Mouse (Mus musculus) intestine, embryonic 15.5 days (tissue): ENCODE data around the gene Gm42957. TPM values are rescaled to one million over a fixed set of nuclear protein-coding genes. Genes with fewer than 3 reads are reported as not detected.
"Not testable (repeated sequence)": the region's sequence is repeated elsewhere in the genome, so short reads cannot be mapped to it uniquely, and the experiment has no call there.

Experiments
- ATAC-seq: fragments of 200-750 bp; cut with Nextera tagmentation; 2 replicates; pipeline ENCODE4 v1.8.0; 2017; ENCODE audit warnings: moderate TSS enrichment, moderate library complexity
- H3K27ac ChIP-seq: fragments of 300-500 bp; sonication (generic); 2 replicates; pipeline ENCODE4 v1.5.1; 2015; ENCODE audit warnings: mild to moderate bottlenecking, inconsistent platforms
- H3K27me3 ChIP-seq: fragments of 300-500 bp; sonication (generic); replicated peaks from 2 replicates; pipeline ENCODE4 v1.6.1; 2015; ENCODE audit warnings: inconsistent platforms
- H3K36me3 ChIP-seq: fragments of 300-500 bp; sonication (generic); 2 replicates; pipeline ENCODE4 v1.6.1; 2015; ENCODE audit warnings: inconsistent platforms
- H3K4me1 ChIP-seq: fragments of 300-500 bp; sonication (generic); replicated peaks from 2 replicates; pipeline ENCODE4 v1.6.1; 2015; ENCODE audit warnings: inconsistent platforms
- H3K4me2 ChIP-seq: fragments of 300-500 bp; sonication (generic); replicated peaks from 2 replicates; pipeline ENCODE4 v1.6.1; 2015; ENCODE audit warnings: mild to moderate bottlenecking, inconsistent platforms
- H3K4me3 ChIP-seq: fragments of 300-500 bp; sonication (generic); replicated peaks from 2 replicates; pipeline ENCODE4 v1.5.1; 2015; ENCODE audit warnings: inconsistent platforms
- H3K9ac ChIP-seq: fragments of 300-500 bp; sonication (generic); 2 replicates; pipeline ENCODE4 v1.6.1; 2015; ENCODE audit warnings: inconsistent platforms
- H3K9me3 ChIP-seq: fragments of 300-500 bp; sonication (generic); 2 replicates; pipeline ENCODE4 v1.6.1; 2016; ENCODE audit warnings: inconsistent platforms
- WGBS: fragments of 180-500 bp; shearing (Covaris S2); methylation state at CpG from one replicate; pipeline ENCODE4 v1.1.7; 2015; 5-methylcytosine and 5-hydroxymethylcytosine counted together
- polyA plus RNA-seq: library from polyadenylated mRNA; unstranded; fragments of >200 nt; fragmentation: Nextera tagmentation; extraction: Ambion mirVana; gene quantifications from 2 replicates; pipeline ENCODE4 v1.2.1, GENCODE M21; 2015

The Gm42957 gene
- polyA plus RNA-seq, 1 experiment from 2014 or later, result 0.08 TPM

DNA sequence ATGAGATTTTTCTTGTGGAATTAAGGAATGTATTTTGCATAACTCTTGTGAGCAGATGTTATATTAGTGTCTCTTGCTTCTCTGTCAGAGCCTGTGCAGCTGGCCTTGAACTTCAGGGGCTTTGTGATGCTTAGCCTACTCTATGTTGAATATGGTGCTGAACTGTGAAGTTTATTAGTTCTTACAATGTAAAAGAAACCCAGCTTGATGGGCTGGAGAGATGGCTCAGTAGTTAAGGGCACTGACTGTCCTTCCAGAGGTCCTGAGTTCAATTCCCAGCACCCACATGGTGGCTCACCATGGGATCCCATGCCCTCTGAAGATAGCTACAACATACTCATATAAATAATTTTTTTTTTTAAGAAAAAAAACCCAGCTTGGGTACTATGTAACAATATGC is 3.2 kb upstream of the Gm42957 start:
- no peak for ATAC-seq
- no peak overlapping the region for H3K9ac ChIP-seq
- peaks cover 13% of the 10 kb centered on the region; the same call in 1 of the 2 replicates for H3K36me3 ChIP-seq
- H3K9me3 ChIP-seq, result no peaks in the 10 kb centered on the region
- no peaks in the 10 kb centered on the region for H3K27me3 ChIP-seq
- no peak overlapping the region for H3K4me2 ChIP-seq
- peaks cover 21% of the 10 kb centered on the region for H3K4me1 ChIP-seq
- H3K4me3 ChIP-seq, result no peak overlapping the region
- no peak overlapping the region for H3K27ac ChIP-seq

DNA sequence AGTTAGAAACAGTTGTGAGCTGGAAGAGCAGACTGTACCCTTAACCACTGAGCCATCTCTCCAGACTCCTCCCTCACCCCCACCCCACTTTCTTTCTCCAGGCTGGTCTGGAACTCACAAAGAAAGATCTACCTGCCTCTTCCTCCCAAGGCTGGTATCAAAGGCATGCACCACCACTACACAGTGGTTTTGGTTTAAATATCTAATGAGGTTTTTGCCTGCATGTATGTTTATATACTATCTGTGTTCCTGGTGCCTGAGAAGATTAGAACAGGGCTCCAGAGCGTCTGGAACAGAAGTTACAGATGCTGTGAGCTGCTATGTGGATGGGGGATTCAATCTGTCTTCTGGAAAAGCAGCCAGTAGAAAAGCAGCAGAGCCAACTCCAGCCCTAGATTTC is 1.3 kb upstream of the Gm42957 start:
- peaks cover 19% of the 10 kb centered on the region; the same call in 1 of the 2 replicates for H3K36me3 ChIP-seq
- H3K27me3 ChIP-seq, result no peaks in the 10 kb centered on the region
- ATAC-seq, result no peak
- no peaks in the 10 kb centered on the region for H3K9me3 ChIP-seq
- H3K9ac ChIP-seq, result no peak overlapping the region
- WGBS, result 60% methylated on average over 1 of the region's 1 CpGs
- peaks cover 21% of the 10 kb centered on the region for H3K4me1 ChIP-seq
- no peak overlapping the region for H3K27ac ChIP-seq
- H3K4me3 ChIP-seq, result no peak overlapping the region
- no peak overlapping the region for H3K4me2 ChIP-seq

DNA sequence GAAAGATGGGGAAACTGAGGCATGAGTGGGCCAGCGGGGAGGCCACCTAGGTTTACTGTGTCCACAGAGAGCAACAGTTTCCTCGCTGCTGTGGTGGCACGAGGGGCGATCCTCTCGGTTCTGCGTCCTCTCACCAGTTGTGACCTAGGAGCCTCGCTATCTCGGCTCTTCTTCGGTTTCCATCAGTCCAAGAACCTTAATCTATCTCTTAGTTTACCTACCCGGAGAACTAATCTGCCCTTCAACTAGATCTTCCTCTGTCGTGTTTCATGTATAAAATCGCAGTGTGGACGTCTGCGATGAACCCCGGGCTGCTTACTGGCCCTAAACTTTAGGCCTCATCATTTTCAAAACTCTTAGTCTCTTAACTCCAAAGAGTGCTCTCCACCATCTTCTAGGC is 632 bp downstream of the Gm42957 start:
- peak; percentile 39 for ATAC-seq
- H3K36me3 ChIP-seq, result peaks cover 19% of the 10 kb centered on the region; the same call in 1 of the 2 replicates

DNA sequence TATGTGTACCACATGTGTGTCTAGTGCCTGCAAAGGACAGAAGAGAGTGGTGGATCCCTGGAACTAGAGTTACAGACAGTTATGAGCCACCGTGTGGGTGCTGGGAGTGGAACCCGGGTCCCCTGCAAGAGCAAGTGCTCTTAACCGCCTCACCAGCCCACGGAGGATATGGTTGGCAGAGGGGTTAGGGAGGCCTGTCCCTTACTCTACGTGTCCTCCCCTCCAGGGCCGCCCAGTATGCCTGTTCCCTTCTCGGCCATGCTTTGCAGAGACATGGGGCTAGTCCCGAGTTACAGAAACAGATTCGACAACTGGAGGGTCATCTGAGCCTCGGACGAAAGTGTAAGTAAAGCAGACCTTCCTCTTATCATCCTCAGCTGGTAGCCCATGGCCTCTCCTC is 1.2 kb downstream of the Gm42957 start:
- 68% methylated on average over 11 of the region's 11 CpGs for WGBS
- ATAC-seq, result no peak
- H3K4me3 ChIP-seq, result peak overlapping the region; percentile 98
- 0 out of 2 replicates have a peak overlapping the region, but pooled peaks have one; percentile 22 for H3K27ac ChIP-seq
- peak overlapping the region; percentile 81 for H3K4me2 ChIP-seq
- H3K36me3 ChIP-seq, result peaks cover 23% of the 10 kb centered on the region; the same call in 1 of the 2 replicates
- peak overlapping the region; percentile 99 for H3K9ac ChIP-seq
- no peaks in the 10 kb centered on the region for H3K9me3 ChIP-seq
- H3K4me1 ChIP-seq, result peaks cover 15% of the 10 kb centered on the region
- no peaks in the 10 kb centered on the region for H3K27me3 ChIP-seq

More for the DNA sequence above, 632 bp downstream of the Gm42957 start:
- Histone ChIP-seq H3K9ac (peak overlapping the region; percentile 99), H3K9me3 (no peaks in the 10 kb centered on the region), H3K4me3 (peak overlapping the region; percentile 98), H3K4me1 (peaks cover 18% of the 10 kb centered on the region), H3K4me2 (peak overlapping the region; percentile 81), H3K27ac (peak overlapping the region; percentile 90), H3K27me3 (no peaks in the 10 kb centered on the region)
- WGBS, result 8% methylated on average over 15 of the region's 15 CpGs

DNA sequence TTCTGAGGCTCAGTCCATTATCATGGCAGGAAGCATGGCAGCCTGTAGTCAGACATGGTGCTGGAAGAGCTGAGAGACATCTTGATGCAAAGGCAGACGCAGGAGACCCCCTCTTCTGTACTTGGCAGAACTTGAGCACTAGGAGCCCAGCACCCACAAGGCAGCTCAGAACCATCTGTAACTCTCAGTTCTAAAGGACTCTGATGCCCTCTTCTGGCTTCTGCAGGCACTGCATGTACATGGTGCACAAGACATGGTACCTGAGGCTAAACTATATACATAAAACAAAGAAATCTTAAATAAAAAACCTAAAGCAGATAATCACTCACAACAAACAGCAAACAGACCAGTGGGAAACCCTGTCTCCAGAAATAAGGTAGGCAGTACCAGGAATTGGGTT is 3.9 kb downstream of the Gm42957 start:
- Histone ChIP-seq H3K4me1 (peaks cover 15% of the 10 kb centered on the region), H3K9me3 (no peaks in the 10 kb centered on the region), H3K4me2 (no peak overlapping the region), H3K36me3 (peaks cover 18% of the 10 kb centered on the region), H3K27me3 (no peaks in the 10 kb centered on the region), H3K27ac (no peak overlapping the region), H3K4me3 (no peak overlapping the region), H3K9ac (no peak overlapping the region)
- 92% methylated on average over 1 of the region's 1 CpGs for WGBS
- ATAC-seq, result no peak

DNA sequence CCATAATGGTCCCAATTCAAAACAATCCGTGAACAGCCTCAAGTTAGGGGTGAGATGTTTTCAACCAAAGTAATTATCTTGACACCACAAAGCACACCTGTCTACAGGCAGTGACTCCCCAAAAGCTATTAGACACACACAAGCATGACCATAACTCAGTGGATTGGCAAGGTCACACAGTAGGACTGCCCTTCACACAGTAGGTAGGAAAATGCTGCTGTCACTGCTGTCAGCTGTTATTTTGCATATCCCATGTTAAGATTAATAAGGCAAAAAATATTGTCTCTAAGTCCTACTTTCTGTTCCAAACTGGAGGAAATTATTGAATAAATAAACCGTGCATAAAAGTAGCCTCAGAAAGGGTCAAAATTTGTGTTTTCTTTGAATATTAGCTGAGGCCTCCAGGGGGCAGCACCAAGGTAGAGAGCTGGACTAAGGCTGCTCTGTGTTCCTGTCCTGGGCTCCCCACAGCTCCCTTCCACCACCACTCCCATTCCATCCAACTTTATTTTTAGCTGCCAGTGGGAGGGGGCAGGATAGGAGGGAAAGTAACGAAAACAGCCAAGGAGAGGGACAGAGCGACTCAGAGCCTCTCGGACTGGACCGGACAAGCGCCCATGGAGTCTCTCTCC is 9.9 kb downstream of the Gm42957 start, which contains the start of gene Itga10:
Itga10 (plus strand) TSS at position 567 of the 632 bp plus-strand sequence.
- Histone ChIP-seq H3K4me3 (no peak within 1 kb of the TSS), H3K9ac (no peak within 1 kb of the TSS), H3K4me2 (no peak within 1 kb of the TSS), H3K27ac (no peak within 1 kb of the TSS), H3K36me3 (peaks cover 17% of the 10 kb centered on the region), H3K27me3 (no peaks in the 10 kb centered on the region), H3K9me3 (no peaks in the 10 kb centered on the region), H3K4me1 (no peaks in the 10 kb centered on the region)
- ATAC-seq, result no peak
- WGBS, result 57% methylated on average over 7 of the region's 7 CpGs

DNA sequence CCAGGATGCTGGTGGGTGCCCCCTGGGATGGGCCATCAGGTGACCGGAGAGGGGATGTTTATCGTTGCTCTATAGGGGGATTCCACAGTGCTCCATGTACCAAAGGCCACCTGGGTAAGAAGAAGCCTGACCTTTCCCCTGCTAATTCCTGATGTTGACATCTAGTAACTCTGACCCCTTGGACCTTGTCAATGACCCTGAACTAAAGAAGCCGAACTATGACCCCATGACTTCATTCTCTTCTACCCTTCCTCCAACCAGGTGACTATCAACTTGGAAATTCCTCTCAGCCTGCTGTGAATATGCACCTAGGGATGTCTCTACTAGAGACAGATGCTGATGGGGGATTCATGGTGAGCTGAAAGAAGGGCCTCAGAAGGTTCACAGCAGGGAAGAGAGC is 12.1 kb downstream of the Gm42957 start:
- H3K4me3 ChIP-seq, result no peak overlapping the region
- no peaks in the 10 kb centered on the region for H3K4me1 ChIP-seq
- no peaks in the 10 kb centered on the region for H3K9me3 ChIP-seq
- no peaks in the 10 kb centered on the region for H3K27me3 ChIP-seq
- H3K27ac ChIP-seq, result no peak overlapping the region
- H3K4me2 ChIP-seq, result no peak overlapping the region
- peaks cover 13% of the 10 kb centered on the region for H3K36me3 ChIP-seq
- 81% methylated on average over 3 of the region's 3 CpGs for WGBS
- ATAC-seq, result no peak
- H3K9ac ChIP-seq, result no peak overlapping the region

DNA sequence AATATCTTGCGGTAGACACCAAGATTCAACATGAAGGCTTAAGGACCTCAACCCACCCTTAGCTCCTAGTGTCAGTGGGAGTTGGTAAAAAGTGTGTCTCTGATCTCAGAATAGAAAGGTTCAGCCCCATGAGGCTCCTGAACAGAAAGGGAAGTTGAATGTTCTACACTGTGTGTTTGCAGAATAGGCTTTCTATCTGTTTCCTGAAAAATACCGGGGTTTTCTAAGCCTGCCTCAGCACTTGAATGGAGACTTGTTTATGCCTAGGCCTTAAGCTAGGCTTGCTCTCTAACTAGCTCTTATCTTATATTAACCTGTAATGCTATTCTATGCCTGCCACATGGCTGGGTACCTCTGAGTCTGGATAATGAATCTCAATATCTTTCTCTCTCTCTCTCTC is 25.6 kb downstream of the Gm42957 start:
- H3K9me3 ChIP-seq, result no peaks in the 10 kb centered on the region
- whole genome bisulfite sequencing, result 83% methylated on average over 2 of the region's 2 CpGs
- H3K4me3 ChIP-seq, result no peak overlapping the region
- H3K36me3 ChIP-seq, result no peaks in the 10 kb centered on the region
- 0 out of 2 replicates have a peak, but pooled peaks cover 8% of the 10 kb centered on the region for H3K4me1 ChIP-seq
- ATAC-seq, result no peak
- H3K9ac ChIP-seq, result no peak overlapping the region
- no peak overlapping the region for H3K4me2 ChIP-seq
- H3K27me3 ChIP-seq, result no peaks in the 10 kb centered on the region
- H3K27ac ChIP-seq, result no peak overlapping the region

DNA sequence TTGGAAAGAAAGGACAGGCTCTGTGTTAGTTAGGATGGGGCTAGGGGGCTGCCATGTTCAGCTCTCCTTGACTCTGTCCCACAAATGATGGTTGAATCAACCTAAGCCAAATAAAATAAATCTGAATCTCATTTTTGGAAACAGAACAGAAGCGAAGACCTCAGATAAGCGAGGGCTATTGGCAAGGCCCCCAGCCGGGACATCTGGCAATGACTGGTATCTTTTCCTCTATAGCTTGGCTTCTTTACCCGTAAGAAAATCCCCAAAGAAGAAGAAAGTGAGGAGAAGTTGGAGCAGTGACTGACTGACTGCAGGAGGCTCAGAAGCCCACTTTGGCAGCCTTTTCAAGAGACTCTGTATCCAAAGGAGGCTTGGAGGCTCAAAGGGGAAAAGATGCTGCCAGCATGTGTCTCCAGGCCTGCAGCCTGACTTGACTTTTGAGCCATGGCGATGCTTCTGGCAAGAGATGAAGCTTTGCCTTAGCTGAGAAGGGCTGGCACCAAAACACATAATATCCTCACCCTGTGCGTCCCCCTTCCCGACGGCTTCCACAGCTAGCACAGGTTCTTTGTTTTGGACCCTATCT is 27.6 kb downstream of the Gm42957 start:
- Histone ChIP-seq H3K4me2 (peak overlapping the region; percentile 69; the same call in 1 of the 2 replicates), H3K9ac (no peak overlapping the region), H3K9me3 (no peaks in the 10 kb centered on the region), H3K27ac (no peak overlapping the region), H3K4me1 (0 out of 2 replicates have a peak, but pooled peaks cover 8% of the 10 kb centered on the region), H3K27me3 (no peaks in the 10 kb centered on the region), H3K36me3 (no peaks in the 10 kb centered on the region), H3K4me3 (no peak overlapping the region)
- 49% methylated on average over 8 of the region's 8 CpGs for WGBS
- no peak for ATAC-seq

DNA sequence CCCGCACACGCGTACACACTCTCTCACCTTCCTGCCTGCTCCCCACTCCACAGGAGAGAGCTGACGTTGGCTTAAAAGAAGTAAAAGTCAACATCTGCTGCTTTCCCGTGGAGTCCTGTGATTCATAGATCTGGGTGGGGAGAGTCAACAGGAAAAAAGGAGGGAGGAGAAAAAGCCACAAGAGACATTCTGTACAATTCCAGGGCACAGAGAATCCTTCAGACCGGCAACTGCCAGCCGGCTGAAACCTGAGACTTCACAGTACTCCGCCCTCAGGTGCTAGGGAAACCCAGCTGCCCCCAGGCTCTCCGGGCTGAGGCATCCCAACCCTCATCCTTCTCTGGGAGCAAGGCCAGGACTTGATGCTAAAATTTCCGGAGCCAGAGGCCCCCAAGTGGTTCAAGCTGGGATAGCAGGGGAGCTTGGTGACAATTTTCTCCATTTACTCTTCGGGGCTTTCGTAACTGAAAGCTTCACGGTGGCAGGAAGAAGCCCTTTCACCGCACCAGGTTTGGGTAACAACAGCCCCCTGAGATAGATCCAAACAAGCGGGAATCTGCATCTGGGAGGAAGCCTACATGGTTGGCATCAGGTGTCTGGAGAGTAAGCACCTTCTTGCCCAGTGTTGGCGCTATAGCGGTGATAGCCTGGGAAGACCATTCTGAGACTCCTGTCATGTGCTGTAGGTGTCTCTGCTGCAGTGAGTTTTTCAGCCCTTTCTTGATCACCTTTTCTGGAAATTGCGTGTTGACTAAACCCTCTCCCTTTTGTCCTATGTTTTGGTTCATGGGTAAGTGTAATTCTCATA is 28.4 kb downstream of the Gm42957 start:
- peak; percentile 88 for ATAC-seq
- Histone ChIP-seq H3K4me3 (peak overlapping the region; percentile 26), H3K9me3 (no peaks in the 10 kb centered on the region), H3K4me1 (0 out of 2 replicates have a peak, but pooled peaks cover 8% of the 10 kb centered on the region), H3K9ac (peak overlapping the region; percentile 33; the same call in 1 of the 2 replicates), H3K36me3 (no peaks in the 10 kb centered on the region), H3K27ac (0 out of 2 replicates have a peak overlapping the region, but pooled peaks have one; percentile 14), H3K27me3 (no peaks in the 10 kb centered on the region), H3K4me2 (peak overlapping the region; percentile 69)
- WGBS, result 6% methylated on average over 17 of the region's 18 CpGs

DNA sequence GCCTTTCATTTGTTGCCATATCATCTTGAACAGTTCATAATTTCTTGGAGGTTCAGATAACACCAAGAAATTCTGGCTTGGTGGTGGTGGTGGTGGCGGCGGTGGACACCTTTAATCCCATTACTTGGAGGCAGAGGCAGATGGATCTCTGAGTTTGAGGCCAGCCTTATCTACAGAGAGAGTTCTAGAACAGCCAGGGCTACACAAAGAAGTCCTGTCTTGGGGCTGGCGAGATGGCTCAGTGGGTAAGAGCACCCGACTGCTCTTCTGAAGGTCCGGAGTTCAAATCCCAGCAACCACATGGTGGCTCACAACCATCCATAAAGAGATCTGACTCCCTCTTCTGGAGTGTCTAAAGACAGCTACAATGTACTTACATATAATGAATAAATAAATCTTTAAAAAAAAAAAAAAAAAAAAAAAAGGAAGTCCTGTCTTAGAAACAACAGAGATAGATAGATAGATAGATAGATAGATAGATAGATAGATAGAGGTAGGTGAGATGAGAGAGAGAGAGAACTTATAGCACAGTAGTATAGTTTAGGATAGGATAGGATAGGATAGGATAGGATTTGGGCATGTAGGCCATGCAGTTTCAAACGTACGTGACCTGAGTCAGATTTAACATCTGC is 30.6 kb downstream of the Gm42957 start:
- ATAC-seq, result not testable (repeated sequence)

DNA sequence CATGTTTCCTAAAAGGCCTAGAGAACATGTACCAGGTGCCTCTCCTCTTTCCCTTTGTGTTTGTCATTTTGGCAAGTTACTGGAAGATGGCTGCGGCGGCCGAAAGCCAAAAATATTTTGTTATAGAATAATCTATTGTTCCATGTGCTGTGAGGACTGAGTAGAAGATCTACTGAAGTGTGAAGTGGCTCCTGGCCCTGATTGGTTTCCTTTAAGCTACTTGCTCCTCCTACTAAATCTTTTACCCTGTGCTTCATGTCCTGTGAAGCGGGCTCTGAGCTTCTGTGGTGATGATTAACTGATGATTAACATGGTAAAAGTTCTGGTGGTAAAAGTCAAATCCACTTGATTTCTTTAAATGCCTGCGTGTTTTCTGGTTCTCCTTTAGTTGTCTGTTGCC is 31.6 kb downstream of the Gm42957 start:
- no peak for ATAC-seq
- Histone ChIP-seq H3K9me3 (no peaks in the 10 kb centered on the region), H3K4me3 (no peak overlapping the region), H3K27ac (no peak overlapping the region), H3K4me1 (peaks cover 13% of the 10 kb centered on the region; the same call in 1 of the 2 replicates), H3K36me3 (no peaks in the 10 kb centered on the region), H3K4me2 (no peak overlapping the region), H3K27me3 (no peaks in the 10 kb centered on the region), H3K9ac (no peak overlapping the region)
- 86% methylated on average over 5 of the region's 5 CpGs for WGBS

More for the DNA sequence above, 30.6 kb downstream of the Gm42957 start:
- H3K27ac ChIP-seq, H3K9me3 ChIP-seq, H3K4me2 ChIP-seq, H3K9ac ChIP-seq, H3K4me3 ChIP-seq, H3K36me3 ChIP-seq, H3K27me3 ChIP-seq: not testable (repeated sequence)
- H3K4me1 ChIP-seq, result peaks cover 13% of the 10 kb centered on the region; the same call in 1 of the 2 replicates
- WGBS, result 88% methylated on average over 7 of the region's 7 CpGs
